In genomic region chr16:24353816-24354215, GRCm38 (mm10) we compare ENCODE assay signal across 18 mouse cellular contexts.
"Had no signal": no experiment of that assay in that cellular context is flagged by ENCODE, and none has a peak within 500 bp of the region (broad histone marks: within the 10 kb centered on the region; RNA-seq: fewer than 3 reads in every experiment).

No protein-coding gene starts in this region.

- H3K4me3 ChIP-seq: kidney, embryonic 15.5 days; liver, embryonic 13.5 days; midbrain, embryonic 12.5 days; midbrain, embryonic 15.5 days; neural tube, embryonic 12.5 days; neural tube, embryonic 15.5 days had no signal

- H3K27ac ChIP-seq: kidney, embryonic 15.5 days; liver, embryonic 13.5 days; macrophage; midbrain, embryonic 12.5 days; midbrain, embryonic 15.5 days; neural tube, embryonic 12.5 days; neural tube, embryonic 15.5 days had no signal

- ATAC-seq: midbrain, embryonic 15.5 days had no signal

- H3K9me3 ChIP-seq: kidney, embryonic 15.5 days; liver, embryonic 13.5 days; midbrain, embryonic 12.5 days; midbrain, embryonic 15.5 days; neural tube, embryonic 12.5 days; neural tube, embryonic 15.5 days had no signal

- DNase-seq: kidney, adult 8-10 months; kidney, postnatal 10 days; kidney, postnatal 36 days; left cerebral cortex, postnatal 4 days; liver, embryonic 13.5 days; lung, adult 2 months; lung, postnatal 14 days; right cerebral cortex, adult 18-20 months; right cerebral cortex, postnatal 14 days; right cerebral cortex, postnatal 4 days; thymus, adult 18-20 months; thymus, postnatal 36 days had no signal

- H3K27me3 ChIP-seq: liver, embryonic 13.5 days; midbrain, embryonic 12.5 days; midbrain, embryonic 15.5 days; neural tube, embryonic 12.5 days had no signal

- H3K4me1 ChIP-seq: midbrain, embryonic 12.5 days; midbrain, embryonic 15.5 days; neural tube, embryonic 12.5 days; neural tube, embryonic 15.5 days had no signal

- H3K4me2 ChIP-seq: kidney, embryonic 15.5 days; liver, embryonic 13.5 days; midbrain, embryonic 12.5 days; midbrain, embryonic 15.5 days; neural tube, embryonic 12.5 days; neural tube, embryonic 15.5 days had no signal

- H3K36me3 ChIP-seq: kidney, embryonic 15.5 days; liver, embryonic 13.5 days; midbrain, embryonic 12.5 days; midbrain, embryonic 15.5 days; neural tube, embryonic 12.5 days; neural tube, embryonic 15.5 days had no signal

- H3K9ac ChIP-seq: kidney, embryonic 15.5 days; liver, embryonic 13.5 days; midbrain, embryonic 12.5 days; midbrain, embryonic 15.5 days; neural tube, embryonic 12.5 days; neural tube, embryonic 15.5 days had no signal
